Mouse (Mus musculus) stomach, postnatal 0 days (tissue): ENCODE results near the gene Lypd4.

Experiments
- CTCF ChIP-seq: IDR thresholded peaks from 2 replicates; pipeline ENCODE4 v1.5.1; 2016; ENCODE audit warnings: antibody characterized with exemption, low read depth, mild to moderate bottlenecking, moderate library complexity
- EP300 ChIP-seq: optimal IDR thresholded peaks from 2 replicates; pipeline ENCODE3; 2016; ENCODE audit warnings: antibody characterized with exemption

DNA sequence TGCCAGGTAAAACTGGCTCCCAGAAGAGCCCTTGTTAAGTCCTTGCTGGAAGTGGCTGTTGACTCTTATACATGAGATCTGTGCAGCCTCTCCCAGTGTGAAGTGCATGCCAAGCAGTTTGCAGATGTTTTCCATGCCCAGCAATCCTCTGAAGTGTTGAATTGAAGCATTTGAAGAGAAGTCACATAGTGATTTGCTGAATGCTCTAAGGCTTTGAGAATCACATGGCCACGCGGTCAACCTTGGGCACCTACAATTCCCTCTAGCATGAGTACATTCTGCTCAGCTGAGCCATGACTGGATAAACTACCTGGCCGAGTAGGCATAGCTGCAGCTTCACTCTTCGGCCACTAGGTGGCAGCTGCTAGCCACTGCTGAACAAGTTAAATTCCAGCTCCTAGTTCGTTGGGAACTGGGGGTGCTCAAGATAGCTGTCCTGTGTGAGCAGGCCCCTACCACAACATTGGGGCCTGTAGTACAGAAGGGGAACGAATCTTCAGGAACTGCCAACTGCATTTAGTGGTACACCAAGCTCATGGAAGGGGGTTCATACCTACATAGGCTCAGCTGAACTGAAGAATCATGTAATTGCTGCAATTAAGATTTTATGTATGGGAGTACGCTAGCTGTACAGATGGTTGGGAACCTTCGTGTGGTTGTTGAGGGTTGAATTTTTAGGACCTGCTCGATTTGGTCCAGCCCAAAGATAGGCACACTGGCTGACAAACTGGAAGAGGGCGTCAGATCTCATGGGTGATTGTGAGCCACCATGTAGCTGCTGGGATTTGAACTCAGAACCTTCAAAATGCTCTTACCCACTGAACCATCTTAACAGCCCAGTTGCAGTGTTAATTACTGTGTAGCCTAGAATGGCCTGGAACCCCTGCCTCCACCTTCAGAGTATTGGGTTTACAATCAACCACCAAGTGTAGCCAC, 20.8 kb upstream of the Lypd4 start:
- peak; percentile 99 for TF ChIP-seq CTCF
- TF ChIP-seq EP300 = no peak
